Mouse (Mus musculus) urinary bladder, postnatal 4 days (tissue): Measurements from ENCODE around the gene Thap12.

Experiments used
- DNase-seq, 2 experiments: peaks; one replicate each; pipeline ENCODE4 v3.0.0; 2021 to 2022; ENCODE audit warnings: low spot score in 2 of 2

Gene Thap12

DNA sequence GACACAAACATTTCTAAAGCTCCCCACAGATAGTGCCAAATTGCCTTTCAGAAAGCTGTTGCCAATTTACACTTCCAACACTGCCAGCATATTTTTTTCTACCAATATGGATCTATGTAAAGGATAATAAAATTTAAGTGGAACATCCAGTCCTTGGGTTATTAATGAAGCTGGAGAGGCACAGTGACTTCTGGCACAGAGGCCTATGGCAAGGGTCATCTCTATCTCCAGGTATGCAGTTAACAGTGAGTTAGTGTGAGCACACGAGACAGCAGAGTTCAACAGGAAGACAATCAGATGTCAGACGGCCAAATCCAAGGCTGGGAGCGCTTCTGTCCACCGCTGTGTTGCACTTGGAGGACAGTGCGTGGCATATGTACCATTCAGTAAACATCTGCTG is 4.9 kb upstream of the Thap12 start:
- no peak for DNase-seq

GRCm38 (mm10) chr7:98698590-98698989 is 4.3 kb upstream of the Thap12 start:
- DNase-seq: no peak

- no peak for DNase-seq
Measured at GRCm38 (mm10) chr7:98701771-98702170, 1.1 kb upstream of the Thap12 start.

- peak in 1 of 2 experiments; percentile 28 for DNase-seq
Measured at GRCm38 (mm10) chr7:98703365-98703881, 520 bp downstream of the Thap12 start.

DNA sequence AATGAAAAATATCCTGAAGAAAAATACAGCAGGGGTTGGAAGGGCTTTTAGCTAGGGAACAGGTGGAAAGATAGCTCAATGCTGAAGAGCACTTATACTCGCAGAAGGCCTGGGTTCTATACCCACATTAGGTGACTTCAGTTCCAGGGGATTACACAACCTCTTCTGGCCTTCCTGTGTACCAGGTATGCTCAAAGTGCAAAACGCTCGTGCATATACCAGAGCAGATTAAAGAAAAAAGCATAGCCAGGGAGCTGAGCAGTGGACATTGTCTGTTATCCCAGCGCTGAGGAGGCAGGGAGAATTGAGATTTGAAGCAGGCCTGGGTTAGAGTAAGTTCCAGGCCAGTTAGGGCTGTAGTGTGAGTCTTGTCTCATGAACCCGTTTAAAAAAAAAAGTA is 1.4 kb downstream of the Thap12 start:
- DNase-seq: no peak

DNA sequence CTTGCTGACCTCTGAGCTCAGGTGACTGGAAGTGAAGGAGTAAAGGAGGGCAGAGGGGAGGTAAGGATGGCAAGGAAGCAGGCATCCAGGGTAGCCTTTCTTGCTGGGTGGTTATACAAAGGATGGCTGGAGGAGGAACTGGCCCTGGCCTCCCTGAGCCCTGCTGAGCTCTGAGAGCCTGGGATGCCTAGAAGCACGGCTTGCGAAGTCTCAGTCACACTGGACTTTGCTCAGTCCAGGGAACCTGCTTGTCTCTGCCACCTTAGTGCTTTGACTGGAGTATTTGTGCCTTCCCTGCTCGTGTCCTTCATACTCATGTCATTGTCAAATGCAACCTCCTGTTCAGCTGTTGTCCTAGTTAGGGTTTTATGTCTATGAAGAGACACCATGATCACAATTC is 10.8 kb downstream of the Thap12 start:
- DNase-seq: no peak

- DNase-seq: no peak
Measured at GRCm38 (mm10) chr7:98717438-98717837, 14.5 kb downstream of the Thap12 start.

- DNase-seq: no peak
Measured at GRCm38 (mm10) chr7:98719761-98720160, 16.9 kb downstream of the Thap12 start.

DNA sequence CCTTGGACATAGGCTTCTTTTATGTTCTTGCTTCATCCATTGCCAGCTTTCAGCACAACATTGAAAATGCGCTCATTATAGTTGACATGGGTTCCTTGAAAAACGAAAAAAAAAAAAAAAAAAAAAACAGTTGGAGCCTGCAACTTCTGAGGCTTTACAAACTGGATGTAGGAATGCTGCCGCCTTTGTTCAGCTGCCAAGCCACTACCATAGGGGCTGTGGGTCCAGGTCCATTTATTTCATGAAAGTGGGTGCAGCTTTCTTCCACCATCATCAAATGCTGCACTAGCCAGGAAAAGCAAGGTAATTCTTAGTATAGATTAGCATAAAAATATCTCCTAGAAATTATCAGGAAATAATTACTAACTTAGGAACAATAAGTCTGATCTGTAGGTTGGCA is 17.8 kb downstream of the Thap12 start:
- peak in 1 of 2 experiments; percentile 20 for DNase-seq

DNA sequence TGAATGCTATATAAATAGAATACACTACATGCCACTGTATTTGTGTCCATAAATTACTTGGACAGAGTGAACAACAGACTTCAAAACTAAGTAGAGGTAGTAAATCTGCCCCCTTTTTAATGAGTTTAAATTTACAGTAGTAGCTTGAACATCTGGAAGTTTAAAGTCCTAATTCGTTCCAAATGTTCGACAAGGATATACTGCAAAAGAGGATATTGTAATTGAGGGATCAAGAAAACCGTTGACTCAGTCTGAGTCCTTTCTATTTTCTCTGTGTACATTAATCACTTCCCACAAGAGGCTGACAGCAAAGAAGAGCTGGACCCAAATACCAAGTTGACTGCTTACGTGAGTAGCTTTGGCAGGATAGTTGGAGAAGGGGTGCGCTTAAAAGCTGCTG is 18.3 kb downstream of the Thap12 start:
- DNase-seq: peak in 1 of 2 experiments; percentile 14

- DNase-seq: peak in 1 of 2 experiments; percentile 36
Measured at GRCm38 (mm10) chr7:98721623-98722022, 18.7 kb downstream of the Thap12 start.

GRCm38 (mm10) chr7:98725686-98726195 is 22.8 kb downstream of the Thap12 start:
- DNase-seq: peak in 1 of 2 experiments; percentile 32

GRCm38 (mm10) chr7:98727986-98728385 is 25.1 kb downstream of the Thap12 start:
- peak in 1 of 2 experiments; percentile 54 for DNase-seq

DNA sequence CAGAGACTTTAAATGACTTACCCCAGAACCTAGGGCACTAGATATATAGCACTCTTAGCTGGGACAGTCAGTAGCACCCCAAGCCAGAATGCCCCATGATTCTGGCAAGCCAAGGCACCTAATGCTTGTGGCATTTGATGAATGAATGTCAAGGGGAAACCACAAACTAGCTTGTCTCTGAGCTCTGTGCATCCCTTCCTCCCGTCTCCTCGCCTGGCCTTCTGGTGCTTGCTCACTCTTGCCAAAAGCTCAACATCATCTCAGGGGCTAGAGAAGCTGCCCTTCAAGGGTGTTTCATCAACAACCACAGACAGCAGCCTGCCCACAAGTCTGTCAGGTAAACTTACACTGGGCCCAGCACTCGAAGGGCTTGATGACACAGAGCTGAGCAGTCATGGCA is 25.6 kb downstream of the Thap12 start:
- peak in 1 of 2 experiments; percentile 16 for DNase-seq

- peak in 1 of 2 experiments; percentile 57 for DNase-seq
Measured at GRCm38 (mm10) chr7:98729661-98730271, 26.9 kb downstream of the Thap12 start.

- no peak for DNase-seq
Measured at GRCm38 (mm10) chr7:98733958-98734357, 31.1 kb downstream of the Thap12 start.

- peak; percentile 54 to 71 for DNase-seq
Measured at GRCm38 (mm10) chr7:98734876-98735275, 32.0 kb downstream of the Thap12 start.

DNA sequence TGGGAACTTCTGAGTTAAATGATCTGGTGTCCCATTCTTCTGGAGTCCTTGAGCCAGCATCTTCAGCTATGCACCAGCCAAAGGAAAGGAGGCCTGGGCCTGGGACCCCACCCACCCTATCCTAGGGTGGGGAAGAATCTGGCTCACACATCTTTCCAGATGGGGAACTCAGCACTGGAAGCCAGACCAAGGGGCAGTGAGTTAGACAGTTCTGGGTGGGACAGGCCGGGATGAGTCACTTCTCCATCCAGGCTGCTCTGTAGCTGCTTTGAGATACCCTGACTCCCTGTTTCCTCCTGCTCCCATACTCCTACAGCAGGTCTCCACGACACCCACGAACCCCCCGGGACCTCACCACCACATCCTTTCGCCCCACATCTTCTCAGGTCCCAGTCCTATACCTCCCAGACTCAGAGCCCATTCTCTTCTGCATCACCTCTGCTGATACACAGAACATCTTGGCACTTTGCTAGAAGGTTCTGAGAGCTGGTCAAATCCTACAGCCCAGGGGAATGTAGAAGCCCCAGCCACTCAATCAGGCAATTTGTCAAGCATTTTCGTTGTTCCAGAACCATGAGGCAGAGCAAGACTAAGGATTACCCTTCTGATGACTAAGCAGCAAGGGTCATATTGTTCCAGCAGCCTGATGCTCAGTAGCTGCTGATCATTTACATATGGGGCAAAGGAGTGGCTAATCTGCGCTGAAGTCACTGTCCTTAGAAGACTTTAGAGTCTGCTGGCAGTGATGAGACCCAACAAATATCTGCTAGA is 34.1 kb downstream of the Thap12 start:
- peak in 1 of 2 experiments; percentile 25 for DNase-seq

DNA sequence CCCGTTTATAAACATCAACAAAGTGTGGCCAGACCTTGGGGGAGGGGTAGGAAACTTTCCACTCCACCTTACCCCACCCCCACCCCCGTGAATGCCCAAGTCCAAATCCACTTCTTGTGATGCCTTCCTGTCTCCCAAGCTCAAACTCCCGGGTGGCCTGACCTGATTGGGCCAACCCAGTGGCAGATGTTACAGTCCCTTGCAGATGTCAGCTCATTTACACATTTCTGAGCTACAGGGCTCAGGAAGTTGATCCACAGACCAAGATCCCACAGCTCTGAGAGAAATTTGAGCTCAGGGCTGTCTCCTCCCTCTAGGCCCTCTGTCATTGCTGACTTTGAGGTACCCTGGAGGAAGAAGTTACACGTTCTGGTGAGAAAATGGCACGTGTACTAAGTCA is 37.5 kb downstream of the Thap12 start:
- no peak for DNase-seq

DNA sequence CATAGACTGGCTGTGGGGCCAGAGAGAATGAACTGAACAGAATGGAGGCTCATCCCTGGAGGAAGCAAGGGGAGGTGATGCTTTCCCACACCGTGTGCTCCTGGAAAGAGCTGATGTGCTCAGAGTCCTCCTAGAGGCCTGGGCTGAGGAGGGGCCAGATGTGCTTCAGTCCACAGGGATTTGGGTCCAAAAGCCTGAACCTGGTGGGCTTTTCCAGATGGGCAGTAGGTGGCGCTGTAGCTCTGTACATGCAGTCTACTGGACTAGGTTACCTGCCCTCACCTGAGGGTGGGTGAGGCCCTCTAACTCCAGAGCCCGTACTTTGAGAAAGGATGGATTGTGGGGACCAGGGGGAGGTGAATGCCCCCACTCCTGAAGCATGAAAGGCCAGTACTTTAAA is 40.4 kb downstream of the Thap12 start:
- DNase-seq: peak; percentile 38 to 70

GRCm38 (mm10) chr7:98750404-98750803 is 47.5 kb downstream of the Thap12 start:
- no peak for DNase-seq

DNA sequence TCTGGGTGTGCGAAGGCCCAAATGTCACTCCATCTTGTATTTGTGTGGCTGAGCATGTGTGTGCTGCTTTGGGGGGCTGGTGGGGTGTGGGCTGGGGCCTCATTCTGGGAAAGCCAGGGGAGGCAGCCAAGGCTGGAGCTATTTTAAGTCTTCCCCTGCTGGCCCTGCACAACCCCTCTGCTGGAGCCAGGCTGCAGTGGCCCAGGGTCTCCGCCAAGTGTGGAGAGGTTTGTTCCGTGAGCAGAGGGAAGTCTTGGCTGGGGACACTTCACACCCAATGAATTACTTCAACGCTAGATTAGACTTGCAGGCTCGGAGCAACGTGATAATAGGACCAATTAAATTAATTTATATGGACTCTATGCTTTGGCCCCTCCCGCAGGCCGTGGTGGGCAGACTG is 49.8 kb downstream of the Thap12 start:
- no peak for DNase-seq

DNA sequence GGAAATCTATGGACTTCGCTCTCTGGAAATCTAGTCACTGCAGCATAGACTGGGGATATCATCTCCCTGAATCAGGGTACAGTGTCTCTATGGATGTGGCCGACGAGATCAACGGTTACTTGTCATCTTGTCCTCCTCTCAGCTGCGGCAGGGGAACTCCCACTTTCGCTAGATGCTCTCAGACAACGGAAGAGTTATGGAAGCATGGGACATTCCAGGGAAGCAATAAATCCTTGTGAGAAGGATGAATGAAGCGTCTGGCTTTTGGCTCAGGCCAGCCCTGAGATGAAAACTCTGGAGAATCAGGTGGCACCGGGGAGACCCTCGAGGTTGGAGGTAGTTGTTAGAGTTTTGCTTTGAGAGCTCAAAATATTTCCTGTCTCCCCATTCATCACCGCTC is 53.1 kb downstream of the Thap12 start:
- DNase-seq: no peak
